In the genomic region with DNA sequence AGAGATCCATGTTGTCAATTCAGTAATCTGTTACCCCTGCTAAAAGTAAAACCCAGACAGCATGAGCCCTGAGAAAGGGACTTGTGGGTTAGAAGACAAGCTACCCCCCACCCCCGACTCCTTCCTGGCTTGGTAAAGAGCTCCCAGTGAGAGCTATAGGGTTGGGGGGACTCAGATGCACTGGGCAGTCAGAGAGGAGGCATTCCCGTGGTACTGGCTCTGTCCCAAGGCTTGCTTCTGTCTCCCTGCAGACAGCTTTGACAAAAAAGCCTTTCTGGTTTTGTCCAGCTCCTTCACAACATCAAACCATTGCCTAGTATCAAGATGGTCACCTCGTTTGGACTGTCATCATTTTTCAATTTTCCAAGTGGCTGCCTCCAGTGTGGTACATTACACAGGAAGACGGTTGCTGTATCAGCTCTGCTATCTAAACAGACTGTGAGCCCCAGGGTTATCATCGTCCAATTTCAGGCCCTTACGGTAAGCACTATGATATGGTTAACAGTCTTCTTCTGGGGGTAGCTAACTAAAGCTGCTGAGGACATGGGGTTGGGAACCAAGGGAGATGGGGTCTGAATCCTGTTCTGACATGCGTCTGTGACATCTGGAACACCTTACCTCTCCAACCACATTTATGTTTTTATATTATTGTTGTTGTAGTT, we compare ENCODE assay signal across 30 mouse cellular contexts.
DNase-seq lines count a peak whose midpoint lies in the region; ATAC-seq and TF ChIP-seq lines count a peak whose summit lies in the region.
"Had no signal": no experiment of that assay in that cellular context is flagged by ENCODE, and none has a peak within 500 bp of the region (broad histone marks: within the 10 kb centered on the region; RNA-seq: fewer than 3 reads in every experiment).

No protein-coding gene starts in this region.

- ATAC-seq in cerebellum, adult (ENCODE audit: insufficient number of reproducible peaks, low FRiP score, low TSS enrichment): no peak
- ATAC-seq in midbrain, postnatal 0 days (ENCODE audit: low FRiP score): no peak
- peak; percentile 65 for ATAC-seq in liver, embryonic 16.5 days (ENCODE audit: low read depth)
- ATAC-seq in neural tube, embryonic 15.5 days (ENCODE audit: low FRiP score): no peak
- ATAC-seq: hindbrain, postnatal 0 days; intestine, embryonic 16.5 days had no signal

- H3K9me3 ChIP-seq in midbrain, embryonic 10.5 days (replicated peaks): no peaks in the 10 kb centered on the region
- no peaks in the 10 kb centered on the region for H3K9me3 ChIP-seq in midbrain, postnatal 0 days (ENCODE audit: low read length)
- no peaks in the 10 kb centered on the region for H3K9me3 ChIP-seq in liver, embryonic 16.5 days (replicated peaks; ENCODE audit: control insufficient read depth, low read length)
- no peaks in the 10 kb centered on the region for H3K9me3 ChIP-seq in neural tube, embryonic 15.5 days (replicated peaks)
- H3K9me3 ChIP-seq: forebrain, embryonic 12.5 days; heart, embryonic 12.5 days; limb, embryonic 10.5 days; limb, embryonic 15.5 days; lung, embryonic 15.5 days had no signal

- DNase-seq in cerebellum, postnatal 10 days: peak; percentile 16 to 19
- no peak for DNase-seq in midbrain, embryonic 10.5 days (ENCODE audit: low spot score)
- no peak for DNase-seq in midbrain, postnatal 0 days (ENCODE audit: low spot score)
- DNase-seq in thymus, postnatal 36 days: no peak
- no peak for DNase-seq in frontal cortex, postnatal 25 days (ENCODE audit: low spot score in 2 of 2)
- DNase-seq: adrenal gland, adult 8-10 months; cerebellum, adult 8-10 months; cerebellum, postnatal 36 days; embryo, embryonic 11 days; heart, adult 11 months; heart, postnatal 4 days; kidney, adult 8-10 months; kidney, postnatal 4 days; layer of hippocampus, postnatal 36 days; midbrain, embryonic 14.5 days; right cerebral cortex, postnatal 25 days; thymus, postnatal 14 days had no signal

- peak overlapping the region; percentile 14; the same call in 1 of the 2 replicates for H3K27ac ChIP-seq in midbrain, embryonic 10.5 days (replicated peaks)
- H3K27ac ChIP-seq in midbrain, postnatal 0 days (ENCODE audit: low read depth, low read length): no peak overlapping the region
- no peak overlapping the region for H3K27ac ChIP-seq in liver, embryonic 16.5 days (ENCODE audit: low read length)
- H3K27ac ChIP-seq in neural tube, embryonic 15.5 days (replicated peaks): no peak overlapping the region
- H3K27ac ChIP-seq: forebrain, embryonic 12.5 days; hindbrain, postnatal 0 days; kidney, postnatal 0 days; limb, embryonic 10.5 days; limb, embryonic 15.5 days; lung, embryonic 15.5 days had no signal

- no peaks in the 10 kb centered on the region for H3K36me3 ChIP-seq in midbrain, embryonic 10.5 days
- H3K36me3 ChIP-seq in midbrain, postnatal 0 days (ENCODE audit: insufficient read depth, low read length): no peaks in the 10 kb centered on the region
- H3K36me3 ChIP-seq in liver, embryonic 16.5 days (ENCODE audit: control insufficient read depth, insufficient read depth): no peaks in the 10 kb centered on the region
- H3K36me3 ChIP-seq in neural tube, embryonic 15.5 days: no peaks in the 10 kb centered on the region
- H3K36me3 ChIP-seq: forebrain, embryonic 12.5 days; heart, embryonic 12.5 days; limb, embryonic 10.5 days; limb, embryonic 15.5 days; lung, embryonic 15.5 days had no signal

- peaks cover 11% of the 10 kb centered on the region for H3K4me1 ChIP-seq in midbrain, embryonic 10.5 days
- H3K4me1 ChIP-seq in midbrain, postnatal 0 days (ENCODE audit: insufficient read depth, low read length): no peaks in the 10 kb centered on the region
- H3K4me1 ChIP-seq in liver, embryonic 16.5 days (ENCODE audit: control insufficient read depth, low read depth, low read length): peaks cover 6% of the 10 kb centered on the region
- H3K4me1 ChIP-seq in neural tube, embryonic 15.5 days: no peaks in the 10 kb centered on the region
- H3K4me1 ChIP-seq: forebrain, embryonic 12.5 days; limb, embryonic 15.5 days; lung, embryonic 15.5 days had no signal

- no peak overlapping the region for H3K4me3 ChIP-seq in midbrain, embryonic 10.5 days
- no peak overlapping the region for H3K4me3 ChIP-seq in midbrain, postnatal 0 days (ENCODE audit: low read depth, low read length)
- no peak overlapping the region for H3K4me3 ChIP-seq in liver, embryonic 16.5 days (ENCODE audit: low read depth, low read length)
- H3K4me3 ChIP-seq in neural tube, embryonic 15.5 days (replicated peaks): no peak overlapping the region
- H3K4me3 ChIP-seq: erythroblast, embryonic 14.5 days; forebrain, embryonic 12.5 days; heart, embryonic 12.5 days; limb, embryonic 10.5 days; limb, embryonic 15.5 days; lung, embryonic 15.5 days; megakaryocyte, embryonic 14.5 days had no signal

- no peak for TF ChIP-seq CTCF in midbrain, postnatal 0 days (IDR thresholded peaks at IDR 0.05)

- no peak overlapping the region for H3K4me2 ChIP-seq in midbrain, postnatal 0 days (ENCODE audit: low read depth, low read length, poor library complexity, severe bottlenecking)
- H3K4me2 ChIP-seq in liver, embryonic 16.5 days (ENCODE audit: low read depth, low read length): no peak overlapping the region
- H3K4me2 ChIP-seq in neural tube, embryonic 15.5 days: no peak overlapping the region
- H3K4me2 ChIP-seq: forebrain, embryonic 12.5 days; heart, embryonic 12.5 days; limb, embryonic 15.5 days; lung, embryonic 15.5 days had no signal

- no peaks in the 10 kb centered on the region for H3K27me3 ChIP-seq in midbrain, embryonic 10.5 days (ENCODE audit: low read depth, poor library complexity, severe bottlenecking)
- no peaks in the 10 kb centered on the region for H3K27me3 ChIP-seq in midbrain, postnatal 0 days (ENCODE audit: insufficient read depth, low read length)
- no peaks in the 10 kb centered on the region for H3K27me3 ChIP-seq in liver, embryonic 16.5 days (ENCODE audit: control insufficient read depth, insufficient read depth, low read depth, low read length)
- no peaks in the 10 kb centered on the region for H3K27me3 ChIP-seq in neural tube, embryonic 15.5 days (replicated peaks)
- H3K27me3 ChIP-seq: forebrain, embryonic 12.5 days; heart, embryonic 12.5 days; limb, embryonic 15.5 days; lung, embryonic 15.5 days had no signal

- H3K9ac ChIP-seq in midbrain, postnatal 0 days (replicated peaks; ENCODE audit: low read length, poor library complexity, severe bottlenecking): no peak overlapping the region
- no peak overlapping the region for H3K9ac ChIP-seq in liver, embryonic 16.5 days (ENCODE audit: low read depth, low read length)
- H3K9ac ChIP-seq in neural tube, embryonic 15.5 days (replicated peaks): no peak overlapping the region
- H3K9ac ChIP-seq: forebrain, embryonic 12.5 days; heart, embryonic 12.5 days; limb, embryonic 15.5 days; lung, embryonic 15.5 days had no signal

- 84% methylated on average over 7 of the region's 7 CpGs for WGBS in midbrain, embryonic 10.5 days
- 81% methylated on average over 7 of the region's 7 CpGs for WGBS in midbrain, postnatal 0 days
- WGBS in liver, embryonic 16.5 days (ENCODE audit: insufficient replicate concordance): 25% methylated on average over 7 of the region's 7 CpGs
- 52% methylated on average over 7 of the region's 7 CpGs for WGBS in neural tube, embryonic 15.5 days

Comparison
In these comparisons a context has a peak if more than half of its experiments do, and no peak if none do; other contexts are left out.
1. DNase-seq: peak in cerebellum, postnatal 10 days (2 of 2); none in midbrain, embryonic 10.5 days (single experiment), midbrain, postnatal 0 days (single experiment), thymus, postnatal 36 days (0 of 2) and frontal cortex, postnatal 25 days (0 of 2).